Mouse (Mus musculus): ENCODE measurements around the gene Matn4. TPM values are rescaled to one million over a fixed set of nuclear protein-coding genes. Genes with fewer than 3 reads are reported as not detected.

Matn4 gene
- polyA plus RNA-seq, 2 experiments = 30.2 to 362 TPM

DNA sequence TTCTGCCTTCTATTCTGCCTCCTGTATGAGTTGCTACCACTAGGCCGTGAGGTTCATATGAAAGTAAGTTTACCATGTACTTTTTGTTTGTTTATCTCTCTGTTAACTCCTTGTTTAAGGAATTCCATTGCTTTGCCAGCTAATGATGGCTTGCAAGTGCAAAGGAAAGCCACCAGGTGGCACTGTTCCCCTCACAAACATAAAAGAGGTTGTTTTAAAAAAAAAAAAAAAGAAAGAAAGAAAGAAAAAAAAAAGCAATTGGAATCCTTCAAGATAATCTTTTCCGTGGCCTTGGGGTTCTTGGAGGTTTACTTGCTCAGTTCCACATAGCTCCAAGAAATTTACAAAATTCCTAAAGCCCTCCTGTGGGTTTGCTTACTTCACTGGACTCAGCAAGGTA is 12.2 kb upstream of the Matn4 start:
- ATAC-seq (ENCODE audit: low FRiP score, low read depth) (no peak), DNase-seq (ENCODE audit: low spot score) (no peak)
- H3K4me2 ChIP-seq (replicated peaks; ENCODE audit: low read depth, low read length, severe bottlenecking) = no peak overlapping the region
- no peaks in the 10 kb centered on the region for H3K9me3 ChIP-seq (ENCODE audit: control insufficient read depth, low read length)
- no peaks in the 10 kb centered on the region for H3K36me3 ChIP-seq (ENCODE audit: control insufficient read depth, insufficient read depth, low read length)
- no peaks in the 10 kb centered on the region for H3K27me3 ChIP-seq (ENCODE audit: control insufficient read depth, insufficient read depth, low read length)
- WGBS = 0% methylated on average over 2 of the region's 2 CpGs
- peaks cover 9% of the 10 kb centered on the region for H3K4me1 ChIP-seq (ENCODE audit: control insufficient read depth, insufficient read depth, low read length)
- no peak overlapping the region for H3K4me3 ChIP-seq (replicated peaks; ENCODE audit: low read length)
- TF ChIP-seq POLR2A (IDR thresholded peaks at IDR 0.05; ENCODE audit: borderline replicate concordance, extremely low read depth, insufficient read depth, insufficient read length) = no peak
- no peak overlapping the region for H3K9ac ChIP-seq (ENCODE audit: low read depth, low read length, severe bottlenecking)
- H3K27ac ChIP-seq (replicated peaks; ENCODE audit: low read depth, low read length) = no peak overlapping the region

DNA sequence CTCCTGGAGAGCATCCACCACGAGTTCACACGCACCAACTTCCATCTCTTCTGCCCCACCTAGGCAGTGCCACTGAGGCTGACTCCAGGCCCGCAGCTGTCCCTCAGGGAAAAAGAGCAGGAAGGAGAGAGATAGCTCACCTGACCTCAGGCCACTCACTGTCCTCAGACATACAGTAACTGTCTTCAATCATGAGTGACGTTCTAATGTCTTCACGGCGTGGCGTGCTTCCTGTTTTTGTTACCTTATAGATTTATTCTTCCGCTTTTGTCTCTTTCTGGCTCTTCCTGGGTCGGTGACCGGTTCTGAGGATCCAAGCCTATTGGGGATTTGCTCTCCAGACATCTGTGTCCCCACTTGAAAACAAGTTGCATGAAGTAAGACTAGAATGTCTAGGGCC is 9.6 kb upstream of the Matn4 start:
- TF ChIP-seq POLR2A (IDR thresholded peaks at IDR 0.05; ENCODE audit: borderline replicate concordance, extremely low read depth, insufficient read depth, insufficient read length) = no peak
- DNase-seq (ENCODE audit: low spot score) (no peak), ATAC-seq (ENCODE audit: low FRiP score, low read depth) (no peak)
- WGBS = 66% methylated on average over 10 of the region's 10 CpGs
- H3K4me2 ChIP-seq (replicated peaks; ENCODE audit: low read depth, low read length, severe bottlenecking) = peak overlapping the region; percentile 47
- H3K36me3 ChIP-seq (ENCODE audit: control insufficient read depth, insufficient read depth, low read length) = no peaks in the 10 kb centered on the region
- H3K9ac ChIP-seq (ENCODE audit: low read depth, low read length, severe bottlenecking) = peak overlapping the region; percentile 41; the same call in 1 of the 2 replicates
- 0 out of 2 replicates have a peak, but pooled peaks cover under 1% of the 10 kb centered on the region for H3K27me3 ChIP-seq (ENCODE audit: control insufficient read depth, insufficient read depth, low read length)
- H3K27ac ChIP-seq (replicated peaks; ENCODE audit: low read depth, low read length) = no peak overlapping the region
- peak overlapping the region; percentile 18; the same call in 1 of the 2 replicates for H3K4me3 ChIP-seq (replicated peaks; ENCODE audit: low read length)
- H3K9me3 ChIP-seq (ENCODE audit: control insufficient read depth, low read length) = no peaks in the 10 kb centered on the region
- peaks cover 9% of the 10 kb centered on the region for H3K4me1 ChIP-seq (ENCODE audit: control insufficient read depth, insufficient read depth, low read length)

DNA sequence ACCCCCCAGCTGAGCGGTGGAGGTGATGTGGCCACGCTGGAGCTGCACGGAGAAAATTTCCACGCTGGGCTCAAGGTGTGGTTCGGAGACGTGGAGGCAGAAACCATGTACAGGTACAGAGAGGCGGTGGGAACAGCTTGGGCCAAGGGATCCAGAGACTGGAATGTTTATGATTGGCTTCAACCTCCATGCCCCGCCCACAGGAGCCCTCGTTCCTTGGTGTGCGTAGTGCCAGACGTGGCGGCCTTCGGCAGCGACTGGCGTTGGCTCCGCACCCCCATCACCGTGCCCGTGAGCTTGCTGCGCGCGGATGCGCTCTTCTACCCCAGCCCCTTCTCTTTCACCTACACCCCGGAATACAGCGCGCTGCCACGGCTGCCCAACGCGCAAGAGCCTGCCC is 9.2 kb upstream of the Matn4 start:
- DNase-seq (ENCODE audit: low spot score) (no peak), ATAC-seq (ENCODE audit: low FRiP score, low read depth) (0 out of 2 replicates have a peak, but pooled peaks have one; percentile 15)
- Histone ChIP-seq H3K9me3 (ENCODE audit: control insufficient read depth, low read length) (no peaks in the 10 kb centered on the region), H3K27me3 (ENCODE audit: control insufficient read depth, insufficient read depth, low read length) (peaks cover 4% of the 10 kb centered on the region; the same call in 1 of the 2 replicates), H3K4me1 (ENCODE audit: control insufficient read depth, insufficient read depth, low read length) (peaks cover 9% of the 10 kb centered on the region), H3K4me2 (replicated peaks; ENCODE audit: low read depth, low read length, severe bottlenecking) (peak overlapping the region; percentile 47), H3K27ac (replicated peaks; ENCODE audit: low read depth, low read length) (no peak overlapping the region), H3K9ac (ENCODE audit: low read depth, low read length, severe bottlenecking) (peak overlapping the region; percentile 41; the same call in 1 of the 2 replicates), H3K36me3 (ENCODE audit: control insufficient read depth, insufficient read depth, low read length) (no peaks in the 10 kb centered on the region), H3K4me3 (replicated peaks; ENCODE audit: low read length) (peak overlapping the region; percentile 18; the same call in 1 of the 2 replicates)
- WGBS = 24% methylated on average over 28 of the region's 28 CpGs
- no peak for TF ChIP-seq POLR2A (IDR thresholded peaks at IDR 0.05; ENCODE audit: borderline replicate concordance, extremely low read depth, insufficient read depth, insufficient read length)

DNA sequence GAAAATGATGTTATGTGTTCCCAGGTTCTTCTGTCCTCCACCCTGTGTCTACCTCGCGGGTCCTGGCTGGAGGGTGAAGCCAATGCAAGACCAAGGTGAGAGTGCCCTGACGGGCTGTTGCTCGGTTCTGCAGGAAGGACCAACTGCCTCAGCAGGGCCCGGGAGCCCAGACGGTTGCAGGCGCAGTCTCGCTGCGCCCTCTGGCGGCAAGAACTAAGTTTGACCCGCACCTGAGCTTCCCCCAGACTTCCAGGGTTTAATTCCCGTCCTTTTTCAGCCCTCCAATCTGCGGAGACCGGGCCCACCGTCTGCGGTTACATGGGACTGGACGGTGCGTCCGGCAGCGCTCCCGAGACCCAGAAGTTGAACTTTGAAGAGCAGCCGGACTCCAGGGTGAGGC is 2.7 kb upstream of the Matn4 start:
- Histone ChIP-seq H3K4me1 (ENCODE audit: control insufficient read depth, insufficient read depth, low read length) (peaks cover 19% of the 10 kb centered on the region), H3K4me3 (replicated peaks; ENCODE audit: low read length) (no peak overlapping the region), H3K36me3 (ENCODE audit: control insufficient read depth, insufficient read depth, low read length) (no peaks in the 10 kb centered on the region), H3K9ac (ENCODE audit: low read depth, low read length, severe bottlenecking) (no peak overlapping the region), H3K4me2 (replicated peaks; ENCODE audit: low read depth, low read length, severe bottlenecking) (no peak overlapping the region), H3K27ac (replicated peaks; ENCODE audit: low read depth, low read length) (no peak overlapping the region), H3K9me3 (ENCODE audit: control insufficient read depth, low read length) (no peaks in the 10 kb centered on the region), H3K27me3 (ENCODE audit: control insufficient read depth, insufficient read depth, low read length) (peaks cover 63% of the 10 kb centered on the region)
- WGBS = 3% methylated on average over 22 of the region's 22 CpGs
- ATAC-seq (ENCODE audit: low FRiP score, low read depth) = no peak
- no peak for TF ChIP-seq POLR2A (IDR thresholded peaks at IDR 0.05; ENCODE audit: borderline replicate concordance, extremely low read depth, insufficient read depth, insufficient read length)
- DNase-seq (ENCODE audit: low spot score) = peak; percentile 69

DNA sequence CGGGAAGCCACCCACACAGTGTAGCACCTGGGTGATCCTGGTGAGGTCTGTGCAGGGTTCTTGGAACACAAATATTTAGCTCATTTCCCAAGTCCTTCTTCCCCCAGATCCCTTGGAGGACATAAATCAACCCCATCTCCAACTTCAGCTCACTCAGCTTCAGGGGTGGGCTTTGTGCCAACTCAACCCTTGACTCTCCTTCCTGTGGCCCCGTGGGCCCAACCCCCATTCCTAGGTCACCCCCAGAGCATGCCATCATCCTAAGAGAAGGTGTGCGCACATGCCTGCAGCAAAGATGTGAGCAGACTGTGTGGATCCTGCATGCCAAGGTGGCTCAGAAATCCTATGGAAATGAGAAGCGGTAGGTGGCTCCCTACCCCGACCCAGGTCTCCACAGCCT is 559 bp upstream of the Matn4 start:
- peaks cover 28% of the 10 kb centered on the region for H3K4me1 ChIP-seq (ENCODE audit: control insufficient read depth, insufficient read depth, low read length)
- H3K27ac ChIP-seq (replicated peaks; ENCODE audit: low read depth, low read length) = peak overlapping the region; percentile 79; the same call in 1 of the 2 replicates
- peak overlapping the region; percentile 42 for H3K4me3 ChIP-seq (replicated peaks; ENCODE audit: low read length)
- 0 out of 2 replicates have a peak overlapping the region, but pooled peaks have one; percentile 62 for H3K9ac ChIP-seq (ENCODE audit: low read depth, low read length, severe bottlenecking)
- H3K9me3 ChIP-seq (ENCODE audit: control insufficient read depth, low read length) = no peaks in the 10 kb centered on the region
- WGBS = 37% methylated on average over 5 of the region's 5 CpGs
- no peak for TF ChIP-seq POLR2A (IDR thresholded peaks at IDR 0.05; ENCODE audit: borderline replicate concordance, extremely low read depth, insufficient read depth, insufficient read length)
- H3K27me3 ChIP-seq (ENCODE audit: control insufficient read depth, insufficient read depth, low read length) = peaks cover 83% of the 10 kb centered on the region
- no peak for ATAC-seq (ENCODE audit: low FRiP score, low read depth)
- no peak for DNase-seq (ENCODE audit: low spot score)
- H3K36me3 ChIP-seq (ENCODE audit: control insufficient read depth, insufficient read depth, low read length) = no peaks in the 10 kb centered on the region
- peak overlapping the region; percentile 71 for H3K4me2 ChIP-seq (replicated peaks; ENCODE audit: low read depth, low read length, severe bottlenecking)

Measured in limb, embryonic 14.5 days (tissue).